Mouse (Mus musculus) liver, embryonic 14.5 days (tissue): ENCODE measurements around the gene Slc35c1.

ENCODE experiments used
- CTCF ChIP-seq: IDR thresholded peaks from 2 replicates; pipeline ENCODE4 v1.5.1; 2016; ENCODE audit warnings: antibody characterized with exemption, low read depth, control low read depth
- EP300 ChIP-seq: IDR thresholded peaks from 2 replicates; pipeline ENCODE4 v1.6.1; 2016; ENCODE audit warnings: antibody characterized with exemption, low read depth

- TF ChIP-seq EP300 (no peak), CTCF (no peak)
Observed at GRCm38 (mm10) chr2:92432299-92433295, 27.7 kb downstream of the Slc35c1 start.
